Mouse (Mus musculus): ENCODE data around the gene Dnajb3. TPM values are rescaled to one million over a fixed set of nuclear protein-coding genes. Genes with fewer than 3 reads are reported as not detected.

The Dnajb3 gene
- total RNA-seq (2021): not detected
- long read RNA-seq, experiment 1: 0 reads
- long read RNA-seq, experiment 2: 0 reads

DNA sequence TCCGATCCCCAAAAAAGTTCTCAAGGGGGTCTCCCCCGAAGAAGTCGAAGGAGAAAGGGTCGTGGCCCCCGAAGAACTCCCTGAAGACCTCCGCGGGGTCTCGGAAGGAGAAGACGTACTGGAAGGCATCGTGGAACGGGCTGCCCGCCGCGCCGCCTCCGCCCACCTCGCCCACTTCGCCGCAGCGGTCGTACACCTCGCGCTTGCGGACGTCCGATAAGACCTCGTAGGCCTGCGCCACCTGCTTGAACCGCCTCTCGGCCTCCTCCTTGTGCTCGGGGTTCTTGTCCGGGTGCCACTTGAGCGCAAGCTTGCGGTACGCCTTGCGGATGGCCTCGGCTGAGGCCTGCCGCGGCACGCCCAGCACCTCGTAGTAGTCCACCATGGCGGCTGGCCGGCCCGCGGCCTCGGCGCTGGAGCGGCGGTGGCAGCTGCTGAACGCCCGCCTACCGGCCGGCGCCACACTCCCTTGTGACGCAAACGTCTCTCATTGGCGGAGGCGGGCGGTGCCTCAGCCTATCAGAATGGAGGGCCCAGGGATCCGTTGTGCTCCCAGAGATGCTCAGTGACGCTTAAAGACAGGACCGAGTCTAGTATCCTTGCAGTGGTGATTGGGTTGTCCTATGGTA lies at the start of gene Dnajb3:
TSS of gene Dnajb3 (minus strand) at position 489 of the 629 bp plus-strand sequence.
- peak in 1 of 2 experiments; percentile 54 for DNase-seq
- intact Hi-C loops (cut with DNase I): no loop called here

DNA sequence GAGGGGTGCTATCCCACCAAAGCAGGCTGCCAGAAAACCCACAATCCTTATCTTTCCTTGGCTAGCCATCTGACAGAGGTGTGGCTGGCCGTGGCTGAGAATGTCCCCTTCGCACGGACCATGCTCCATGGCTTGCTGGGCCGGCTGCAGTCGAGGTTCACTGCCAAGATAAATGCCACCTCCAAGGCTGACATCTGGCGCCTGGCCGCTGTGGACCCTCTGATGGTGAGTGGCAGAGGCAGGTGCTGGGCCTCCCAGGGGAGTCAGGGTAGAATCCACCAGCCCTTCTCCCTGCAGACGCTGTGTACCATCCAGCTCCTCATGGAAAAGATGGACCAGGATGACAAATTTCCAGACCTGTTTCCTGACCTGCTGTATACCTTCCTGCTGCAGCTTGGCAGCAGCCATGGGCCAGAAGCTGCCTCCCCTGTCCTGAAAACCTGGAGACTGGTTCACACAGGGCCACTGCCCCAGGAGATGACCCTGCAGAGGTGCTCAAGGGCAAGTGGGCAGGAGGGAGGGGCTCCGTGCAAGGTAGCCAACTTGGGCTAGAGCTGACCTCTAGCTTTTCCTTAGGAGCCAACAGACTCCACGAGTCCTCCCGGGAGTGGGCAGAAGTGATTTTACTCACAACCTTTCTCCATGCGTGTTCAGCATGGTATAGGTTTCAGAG lies 49.3 kb upstream of the Dnajb3 start:
- intact Hi-C loops (cut with DNase I): no loop called here
- peak in 1 of 2 experiments; percentile 36 for DNase-seq

DNA sequence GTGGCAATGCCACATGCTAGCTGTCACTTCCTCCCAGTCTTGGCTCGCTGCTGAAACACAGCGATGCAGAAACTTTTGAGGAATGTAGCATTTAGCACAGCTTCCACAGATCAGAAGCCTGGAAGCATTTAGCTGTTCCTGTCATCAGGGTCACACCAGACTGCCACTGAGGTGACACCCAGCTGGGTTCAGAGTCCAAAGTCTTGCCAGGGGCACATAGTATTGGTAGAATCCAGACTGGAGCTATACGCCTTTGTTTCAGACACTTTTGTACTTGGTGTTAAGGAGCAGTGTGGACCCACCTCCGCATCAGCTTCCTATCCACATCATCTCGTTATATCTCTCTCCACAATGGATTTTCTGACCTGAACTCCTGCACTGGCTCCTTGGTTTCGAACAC lies 48.0 kb upstream of the Dnajb3 start:
- DNase-seq: no peak
- intact Hi-C loops (cut with DNase I): no loop called here

DNA sequence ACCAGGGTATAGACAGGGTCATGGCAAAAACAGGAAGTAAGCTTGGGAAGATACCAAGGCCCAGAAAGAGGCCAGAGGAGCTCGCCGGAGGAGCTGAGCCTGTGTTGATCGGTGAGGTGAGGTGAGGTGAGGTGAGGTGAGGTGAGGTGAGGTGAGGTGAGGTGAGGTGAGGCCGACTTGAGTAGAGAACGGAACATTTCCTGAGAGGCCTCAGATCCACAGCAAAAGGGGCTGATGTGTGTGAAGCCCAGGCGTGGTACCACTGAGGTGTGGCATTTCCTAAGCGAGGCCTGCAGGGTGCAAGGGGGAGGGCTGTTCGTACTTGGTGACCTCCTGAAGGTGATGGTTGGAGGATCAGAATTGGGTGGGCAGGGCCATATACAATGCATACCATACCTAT lies 47.5 kb upstream of the Dnajb3 start:
- intact Hi-C loops (cut with DNase I): no loop called here

DNA sequence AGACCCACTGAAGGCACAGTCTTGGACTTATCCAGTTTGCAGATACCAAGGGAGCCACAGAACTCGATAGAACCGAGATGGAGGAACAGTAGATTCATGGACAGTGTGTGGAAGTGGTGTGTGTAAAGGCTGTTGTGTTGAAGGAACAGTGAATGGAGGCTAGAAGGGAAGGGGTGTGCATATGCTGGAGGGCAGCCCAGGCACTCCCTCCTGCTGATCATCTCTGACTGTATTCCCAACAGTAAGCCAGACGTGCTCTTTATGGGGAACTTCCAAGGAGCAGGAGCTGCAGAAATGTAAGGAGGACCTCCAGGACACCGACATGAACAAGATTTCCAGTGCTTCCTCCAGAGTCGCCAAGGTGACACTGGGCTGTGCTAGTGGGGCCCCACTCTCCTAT lies 44.4 kb upstream of the Dnajb3 start:
- no peak for DNase-seq
- intact Hi-C loops (cut with DNase I): no loop called here

More for the DNA sequence above, 47.5 kb upstream of the Dnajb3 start:
- no peak for DNase-seq

DNA sequence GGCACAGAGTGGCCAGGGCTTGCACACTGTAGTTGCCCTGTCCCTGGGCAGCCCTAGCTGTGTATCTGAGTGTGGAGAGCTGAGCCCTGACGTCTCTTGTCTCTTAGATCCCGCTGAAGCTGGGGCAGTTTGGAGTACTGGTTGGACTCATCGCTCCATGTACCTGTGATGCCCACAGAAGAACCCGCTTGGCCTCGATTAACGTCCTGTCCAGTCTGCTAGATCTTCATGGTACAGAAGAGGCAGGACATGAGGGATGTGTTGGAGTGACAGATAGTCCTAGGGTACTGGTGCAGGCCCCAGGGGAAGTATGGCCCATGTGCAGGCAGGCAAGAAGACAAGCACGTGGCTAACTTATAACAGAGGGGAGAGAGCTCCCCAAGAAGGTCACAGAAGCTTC lies 44.0 kb upstream of the Dnajb3 start:
- intact Hi-C loops (cut with DNase I): no loop called here
- DNase-seq: no peak

DNA sequence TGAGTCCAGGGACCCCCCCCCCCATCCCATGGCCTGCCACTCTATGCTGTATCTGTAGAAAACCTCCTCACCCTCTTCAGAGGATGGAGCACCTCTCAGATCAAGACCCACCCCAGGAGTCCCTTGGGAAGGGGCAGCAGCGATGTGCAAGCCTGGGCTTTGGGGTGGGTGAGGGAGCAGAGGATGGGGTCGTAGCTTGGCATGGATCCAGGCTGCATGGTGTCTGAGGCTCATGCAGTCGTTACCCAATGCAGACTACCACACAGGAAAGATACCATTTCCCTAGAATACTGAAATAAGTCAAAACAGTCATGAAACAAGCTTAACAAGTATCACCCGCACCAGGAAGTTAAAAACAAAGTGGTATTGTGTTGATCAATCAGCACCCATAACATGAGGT lies 43.1 kb upstream of the Dnajb3 start:
- no peak for DNase-seq
- intact Hi-C loops (cut with DNase I): no loop called here

DNA sequence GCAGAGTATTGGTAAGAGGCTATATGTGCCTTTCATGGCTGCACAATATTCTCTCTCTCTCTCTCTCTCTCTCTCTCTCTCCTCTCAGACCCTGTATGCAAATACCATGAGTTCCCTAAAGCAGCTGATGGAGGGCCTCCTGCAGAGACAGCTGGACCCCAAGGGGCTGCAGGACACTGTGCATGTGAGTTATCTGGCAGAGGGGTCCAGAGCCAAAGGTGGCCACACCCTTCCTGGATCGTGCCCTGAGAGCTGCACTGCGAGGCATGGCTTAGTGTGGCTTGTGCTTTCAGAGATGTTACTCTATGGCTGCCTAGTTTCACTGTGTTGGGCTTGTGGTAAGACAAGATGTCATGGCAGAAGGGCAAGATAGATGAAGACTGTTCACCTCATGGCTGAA lies 42.1 kb upstream of the Dnajb3 start:
- intact Hi-C loops (cut with DNase I): no loop called here
- no peak for DNase-seq

DNA sequence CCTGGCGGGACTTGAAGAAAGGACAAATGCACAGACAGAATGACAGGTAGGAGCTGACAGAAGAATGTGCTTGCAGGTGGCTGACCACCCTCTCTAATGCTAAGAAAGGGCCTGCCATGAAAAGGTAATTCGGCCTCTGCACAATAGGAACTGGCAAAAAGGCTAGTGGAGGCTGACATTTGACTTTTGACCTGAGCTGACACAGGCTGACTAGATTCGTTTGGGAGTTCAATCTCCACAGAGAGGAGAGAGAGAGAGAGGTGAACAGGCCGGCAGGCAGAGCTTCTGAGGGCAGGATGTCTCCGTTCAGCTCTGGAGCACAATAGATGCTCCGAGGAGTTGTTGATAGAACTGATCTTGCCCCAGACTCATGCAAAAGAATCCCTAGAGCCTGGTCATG lies 40.8 kb upstream of the Dnajb3 start:
- DNase-seq: no peak
- intact Hi-C loops (cut with DNase I): no loop called here

DNA sequence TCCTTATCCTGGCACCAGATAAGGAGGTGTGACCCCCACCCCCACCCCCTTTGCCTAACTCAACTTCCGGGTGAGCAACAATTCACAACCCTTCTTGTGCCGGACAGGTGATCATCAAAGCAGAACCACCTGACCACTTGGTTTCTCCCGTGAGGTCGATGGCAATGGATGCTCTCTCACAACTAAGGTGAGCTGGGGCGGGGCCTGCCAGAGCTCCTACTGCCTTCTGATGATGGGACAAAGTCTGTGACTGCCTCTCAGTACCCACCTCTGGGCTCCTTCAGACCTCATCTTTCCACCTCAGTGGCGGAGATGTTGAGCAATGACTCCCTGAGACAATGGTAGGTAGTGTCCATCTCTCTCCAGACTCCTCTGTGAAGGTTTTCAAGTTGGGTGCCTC lies 40.3 kb upstream of the Dnajb3 start:
- intact Hi-C loops (cut with DNase I): no loop called here
- DNase-seq: no peak

DNA sequence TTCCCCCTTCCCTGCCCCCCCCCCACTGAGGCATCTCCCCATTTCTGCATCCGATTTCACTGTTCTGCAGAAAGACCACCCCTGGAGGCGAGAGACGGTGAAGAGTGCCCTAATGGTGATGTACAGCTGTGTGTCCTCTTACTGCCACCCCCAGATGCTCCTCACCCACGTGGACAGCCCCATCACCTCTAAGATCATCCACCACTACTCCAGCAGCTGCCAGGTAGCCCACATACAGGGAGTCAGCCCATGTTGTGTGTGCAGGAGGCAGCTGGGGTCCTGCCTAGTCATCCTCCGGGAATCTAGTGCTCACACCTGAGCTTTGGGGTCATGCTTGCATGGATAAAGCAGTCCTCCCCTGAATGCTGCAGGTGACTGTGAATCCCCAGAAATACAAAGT lies 38.3 kb upstream of the Dnajb3 start:
- DNase-seq: peak in 1 of 2 experiments; percentile 20
- intact Hi-C loops (cut with DNase I): no loop called here

DNA sequence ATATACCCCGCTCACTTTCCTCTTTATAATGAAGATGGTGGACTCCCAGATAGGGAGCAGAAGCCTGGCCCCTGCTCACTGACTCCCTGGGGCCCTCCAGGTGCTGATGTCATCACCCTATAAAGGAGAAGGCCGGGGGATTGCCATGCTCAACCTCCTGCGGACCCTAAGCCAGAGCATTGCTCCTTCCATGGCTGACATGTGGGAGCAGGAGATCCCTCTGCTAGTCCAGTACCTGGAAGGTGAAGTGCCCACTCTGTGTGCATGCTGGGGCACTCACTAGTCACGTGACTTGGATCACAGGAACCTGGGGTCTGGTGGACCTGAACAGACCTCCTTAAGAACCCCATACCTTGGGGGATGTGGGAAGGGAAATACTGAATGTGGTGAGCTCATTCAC lies 35.0 kb upstream of the Dnajb3 start:
- peak in 1 of 2 experiments; percentile 30 for DNase-seq
- intact Hi-C loops (cut with DNase I): no loop called here

DNA sequence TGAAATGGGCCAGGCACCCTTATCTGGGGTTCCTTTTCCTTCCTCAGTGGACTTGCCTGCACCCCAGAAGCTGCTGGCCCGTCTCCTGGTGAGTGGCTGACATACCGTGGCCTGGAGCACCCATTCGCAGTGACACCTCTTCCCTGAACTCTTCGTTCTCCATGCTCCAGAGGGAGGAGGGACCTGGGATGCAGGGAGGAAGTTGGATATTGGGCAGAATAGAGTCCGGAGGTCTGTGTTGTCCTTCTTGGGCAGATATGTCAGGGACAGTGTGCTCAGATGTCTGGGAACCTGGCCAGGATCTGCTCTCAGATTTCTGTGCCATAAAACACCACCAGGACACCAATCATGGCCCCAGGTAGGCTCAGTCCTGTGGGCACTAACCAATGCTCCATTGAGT lies 34.5 kb upstream of the Dnajb3 start:
- intact Hi-C loops (cut with DNase I): no loop called here
- DNase-seq: peak in 1 of 2 experiments; percentile 18

DNA sequence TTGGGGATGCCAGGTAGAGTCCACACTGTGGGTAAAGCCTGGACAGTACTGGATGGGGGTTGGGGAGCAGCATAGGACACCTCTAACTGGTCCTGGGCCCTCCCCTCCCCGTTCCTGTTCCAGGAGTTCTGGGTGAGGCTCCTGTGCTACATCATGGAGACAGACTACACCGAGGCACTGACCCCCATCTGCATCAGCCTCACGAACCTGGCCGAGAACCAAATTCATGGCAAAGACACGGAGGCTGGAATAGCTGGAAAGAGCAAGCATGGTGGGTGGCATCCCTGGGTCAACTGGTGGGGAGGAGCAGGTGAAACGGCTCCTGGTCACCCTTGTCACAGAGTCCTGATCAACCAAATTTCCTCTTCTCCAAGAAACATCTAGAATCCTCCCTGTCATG lies 33.2 kb upstream of the Dnajb3 start:
- DNase-seq: no peak

DNA sequence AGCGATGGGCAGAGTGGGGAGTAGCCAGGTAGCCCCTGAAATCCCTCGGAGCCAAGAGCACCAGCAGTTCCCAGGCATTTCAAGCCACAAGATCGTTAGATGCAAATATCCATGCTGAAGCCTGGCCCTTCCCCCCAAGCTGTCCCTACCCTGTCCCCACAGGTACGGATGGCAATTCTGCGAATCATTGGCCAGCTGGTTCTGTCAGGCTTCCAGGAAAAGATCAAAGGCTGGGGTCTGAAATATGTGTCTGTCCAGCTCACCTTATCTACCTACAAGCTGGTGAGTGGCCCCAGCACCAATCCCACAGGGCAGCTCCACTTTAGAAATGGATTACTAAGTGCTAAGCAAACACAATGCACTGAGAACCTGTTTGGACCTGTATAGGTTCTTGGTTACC lies 31.7 kb upstream of the Dnajb3 start:
- peak in 1 of 2 experiments; percentile 31 for DNase-seq
- intact Hi-C loops (cut with DNase I): no loop called here

More for the DNA sequence above, 33.2 kb upstream of the Dnajb3 start:
- intact Hi-C loops (cut with DNase I): no loop called here

DNA sequence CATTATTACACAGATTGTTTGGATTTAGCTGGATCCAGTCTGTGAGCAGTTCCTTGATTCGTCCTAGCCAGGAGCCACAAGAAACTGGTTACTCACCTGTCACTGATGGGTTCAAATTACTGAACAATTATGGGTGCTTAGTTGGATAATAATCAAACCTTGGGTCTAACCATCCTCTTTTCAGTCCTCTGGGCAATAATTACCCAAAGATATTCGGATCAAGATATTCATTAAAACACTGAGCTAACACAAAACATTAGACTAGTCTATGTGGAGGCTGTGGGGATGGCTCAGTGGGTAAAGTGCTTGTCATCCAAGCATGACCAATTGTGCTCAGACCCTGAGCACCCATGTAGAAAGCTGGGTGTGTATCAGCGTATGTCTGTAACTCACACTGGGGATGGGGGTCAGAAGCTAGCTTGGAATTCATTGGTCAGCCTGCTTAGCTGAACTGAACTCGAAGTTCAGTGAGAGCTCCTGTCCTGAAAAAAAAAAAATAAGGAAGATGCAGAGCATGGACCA lies 30.4 kb upstream of the Dnajb3 start:
- intact Hi-C loops (cut with DNase I): no loop called here
- no peak for DNase-seq

DNA sequence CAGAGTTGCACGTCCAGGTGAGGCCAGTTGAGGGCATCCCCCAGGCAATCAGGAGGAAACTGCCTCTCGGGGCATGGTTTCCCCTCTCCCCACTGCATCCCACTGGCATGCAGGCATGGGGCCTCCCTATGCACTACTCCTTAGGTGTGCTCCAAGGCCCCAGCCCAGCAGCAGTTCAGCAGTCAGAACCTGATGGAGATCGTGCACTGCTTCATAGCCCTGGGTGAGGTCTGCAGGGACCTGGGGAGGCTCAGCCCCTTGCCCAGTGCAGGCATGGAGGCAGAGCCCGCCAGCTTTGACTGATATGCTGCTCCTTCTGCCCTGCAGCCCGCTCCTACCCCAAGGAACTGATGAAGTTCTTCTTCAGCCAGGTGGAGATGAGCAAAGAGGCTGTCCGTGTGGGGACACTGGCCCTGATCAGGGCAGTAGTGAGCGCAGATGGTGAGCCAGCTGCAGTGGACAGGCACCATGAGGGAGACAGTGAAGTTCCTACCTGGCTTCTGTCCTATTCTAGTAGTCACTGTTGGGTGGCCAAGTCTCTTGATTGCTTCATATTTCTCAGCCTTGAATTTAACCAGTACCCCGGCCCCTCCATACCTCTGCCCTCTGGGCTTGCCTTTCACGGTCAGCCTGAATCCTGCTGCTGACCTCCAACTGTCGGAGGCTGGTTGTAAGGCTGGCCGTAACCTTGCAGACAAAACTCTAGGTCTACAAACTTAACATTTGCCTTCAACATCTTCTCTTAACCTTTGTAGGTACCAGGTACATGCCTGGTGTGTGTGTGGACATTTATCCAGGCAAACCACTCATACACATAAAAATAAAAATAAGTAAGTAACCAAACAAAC lies 29.7 kb upstream of the Dnajb3 start:
- DNase-seq: peak in 1 of 2 experiments; percentile 38
- intact Hi-C loops (cut with DNase I): no loop called here

DNA sequence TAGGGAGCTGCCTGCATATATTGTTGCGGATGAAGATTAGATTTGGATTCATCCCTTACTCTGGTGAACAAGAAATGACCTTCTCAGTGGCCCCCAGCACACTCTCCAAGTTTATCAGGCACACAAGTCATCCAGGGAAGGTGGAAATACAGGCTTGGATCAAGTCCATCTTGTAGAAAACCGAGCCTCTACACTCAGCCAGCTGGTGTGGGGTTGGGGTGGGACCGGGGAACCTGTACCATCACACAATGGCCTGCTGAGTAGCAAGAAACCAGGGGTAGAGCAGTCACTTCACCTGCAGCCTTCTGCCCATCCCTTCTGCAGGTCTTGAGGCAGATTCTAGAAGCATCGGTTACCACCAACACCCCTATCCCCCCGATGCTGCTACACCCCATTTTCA lies 29.1 kb upstream of the Dnajb3 start:
- intact Hi-C loops (cut with DNase I): no loop called here
- peak in 1 of 2 experiments; percentile 19 for DNase-seq

DNA sequence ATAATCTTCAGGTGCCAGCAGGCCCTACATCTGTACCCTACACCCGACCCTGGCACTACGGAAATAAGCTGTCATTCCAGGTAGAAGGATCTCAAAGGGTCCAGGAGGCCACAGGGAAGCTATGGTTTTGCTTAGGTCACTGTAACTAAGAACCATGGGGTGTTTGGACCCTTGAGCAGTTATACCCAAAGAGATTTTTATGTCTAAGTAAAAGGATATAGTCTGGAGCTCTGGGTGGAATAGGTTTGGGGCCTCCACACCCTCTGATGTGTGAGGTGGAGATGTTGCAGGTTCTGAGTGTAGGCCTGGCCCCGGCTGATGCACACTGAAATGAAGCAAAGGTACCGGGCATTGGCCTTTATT lies 28.6 kb upstream of the Dnajb3 start:
- no peak for DNase-seq
- intact Hi-C loops (cut with DNase I): no loop called here

DNA sequence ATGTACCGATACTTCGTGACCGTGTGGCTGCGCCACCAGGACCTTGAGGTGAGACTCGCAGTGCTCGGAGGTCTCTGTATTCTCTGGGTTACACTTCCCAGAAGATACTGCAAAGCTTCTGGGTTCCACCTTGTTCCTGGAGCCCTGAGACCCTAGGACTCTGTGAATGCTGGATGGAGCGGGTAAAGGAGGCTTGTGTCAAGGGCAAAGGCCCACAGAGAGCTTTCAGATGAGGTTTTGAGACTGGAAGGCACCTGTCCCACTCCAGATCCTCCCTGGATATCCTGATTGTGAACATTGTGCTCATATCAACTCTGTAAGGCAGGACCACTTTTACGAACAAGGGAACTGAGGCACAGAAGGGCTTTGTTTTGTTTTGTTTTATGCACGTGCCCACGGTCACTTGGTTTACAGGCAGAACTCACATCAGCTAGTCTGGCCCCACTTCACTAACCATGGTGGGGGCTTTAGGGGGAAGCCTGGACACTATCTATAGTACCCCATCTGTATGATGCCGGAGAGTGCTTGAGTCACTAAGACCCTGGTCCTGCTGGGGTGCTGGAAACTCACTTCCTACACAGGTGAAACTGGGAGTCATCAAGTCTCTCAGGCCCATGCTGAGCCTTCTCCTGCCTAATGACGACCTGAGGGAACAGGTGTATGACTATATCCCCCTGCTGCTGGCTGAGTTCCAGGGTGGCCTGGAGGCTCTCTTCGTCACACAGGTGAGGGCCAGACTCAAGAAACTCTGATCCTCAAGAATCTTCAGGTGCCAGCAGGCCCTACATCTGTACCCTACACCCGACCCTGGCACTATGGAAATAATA lies 28.1 kb upstream of the Dnajb3 start:
- peak; percentile 3 to 39 for DNase-seq
- intact Hi-C loops (cut with DNase I): no loop called here
